Mouse (Mus musculus) neural tube, embryonic 12.5 days (tissue): Measurements from ENCODE around the gene Ddx28. TPM values are rescaled to one million over a fixed set of nuclear protein-coding genes. Genes with fewer than 3 reads are reported as not detected.
"Not testable (repeated sequence)": the region's sequence is repeated elsewhere in the genome, so short reads cannot be mapped to it uniquely, and the experiment has no call there.

Source experiments
- ATAC-seq: fragments of 200-750 bp; cut with Nextera tagmentation; 2 replicates; pipeline ENCODE4 v1.8.0; 2017; ENCODE audit warnings: low read depth, mild to moderate bottlenecking, moderate TSS enrichment, moderate library complexity; ENCODE audit not compliant: low FRiP score
- H3K27ac ChIP-seq: fragments of 300-500 bp; sonication (generic); 2 replicates; pipeline ENCODE4 v1.5.1; 2016
- H3K27me3 ChIP-seq: fragments of 300-500 bp; sonication (generic); replicated peaks from 2 replicates; pipeline ENCODE4 v1.6.1; 2016; ENCODE audit warnings: mild to moderate bottlenecking
- H3K36me3 ChIP-seq: fragments of 300-500 bp; sonication (generic); 2 replicates; pipeline ENCODE4 v1.6.1; 2016; ENCODE audit warnings: mild to moderate bottlenecking
- H3K4me1 ChIP-seq: fragments of 300-500 bp; sonication (generic); 2 replicates; pipeline ENCODE4 v1.6.1; 2016
- H3K4me2 ChIP-seq: fragments of 300-500 bp; sonication (generic); replicated peaks from 2 replicates; pipeline ENCODE4 v1.6.1; 2016; ENCODE audit warnings: mild to moderate bottlenecking
- H3K4me3 ChIP-seq: fragments of 300-500 bp; sonication (generic); 2 replicates; pipeline ENCODE4 v1.5.1; 2016
- H3K9ac ChIP-seq: fragments of 300-500 bp; sonication (generic); 2 replicates; pipeline ENCODE4 v1.6.1; 2016; ENCODE audit warnings: mild to moderate bottlenecking
- H3K9me3 ChIP-seq: fragments of 300-500 bp; sonication (generic); 2 replicates; pipeline ENCODE4 v1.6.1; 2016; ENCODE audit warnings: mild to moderate bottlenecking
- WGBS: fragments of 180-500 bp; shearing (Covaris S2); methylation state at CpG from one replicate; pipeline ENCODE4 v1.1.7; 2016; 5-methylcytosine and 5-hydroxymethylcytosine counted together
- polyA plus RNA-seq: library from polyadenylated mRNA; unstranded; fragments of >200 nt; fragmentation: Nextera tagmentation; extraction: Ambion mirVana; gene quantifications from 2 replicates; pipeline ENCODE4 v1.2.1, GENCODE M21; 2016

Gene Ddx28
- polyA plus RNA-seq, 1 experiment from 2014 or later, result 20.9 TPM

- H3K9me3 ChIP-seq, H3K4me2 ChIP-seq, H3K4me3 ChIP-seq, H3K27me3 ChIP-seq, ATAC-seq, H3K27ac ChIP-seq, H3K9ac ChIP-seq, H3K4me1 ChIP-seq, H3K36me3 ChIP-seq: not testable (repeated sequence)
- 82% methylated on average over 11 of the region's 11 CpGs for WGBS
Observed at GRCm38 (mm10) chr8:105983406-105983805, 28.3 kb downstream of the Ddx28 start.

DNA sequence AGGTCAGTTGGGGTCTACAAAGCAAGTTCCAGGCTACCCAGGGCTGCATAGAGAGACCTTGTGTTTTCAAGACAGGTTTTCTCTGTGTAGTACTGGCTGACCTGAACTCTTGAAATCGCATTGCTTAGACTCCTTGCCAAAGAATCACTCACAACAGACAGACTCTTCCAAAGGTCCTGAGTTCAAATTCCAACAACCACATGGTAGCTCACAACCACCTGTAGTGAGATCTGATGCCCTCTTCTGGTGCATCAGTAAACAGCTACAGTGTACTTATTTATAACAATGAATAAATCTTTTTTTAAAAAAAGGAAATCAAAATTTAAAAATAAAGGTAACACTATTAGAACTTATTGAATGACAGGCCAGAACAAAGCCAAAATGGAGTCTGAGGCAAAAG lies 30.5 kb downstream of the Ddx28 start:
- Histone ChIP-seq H3K27me3 (no peaks in the 10 kb centered on the region), H3K27ac (no peak overlapping the region), H3K36me3 (no peaks in the 10 kb centered on the region), H3K9ac (no peak overlapping the region), H3K9me3 (no peaks in the 10 kb centered on the region), H3K4me2 (no peak overlapping the region), H3K4me3 (no peak overlapping the region), H3K4me1 (no peaks in the 10 kb centered on the region)
- 88% methylated on average over 1 of the region's 1 CpGs for WGBS
- ATAC-seq, result no peak

GRCm38 (mm10) chr8:105979325-105979724 lies 32.4 kb downstream of the Ddx28 start, which contains the start of gene Dpep3:
TSS of gene Dpep3 (minus strand) at chr8:105979429.
- Histone ChIP-seq H3K4me3 (no peak within 1 kb of the TSS), H3K4me2 (no peak within 1 kb of the TSS), H3K9ac (no peak within 1 kb of the TSS), H3K36me3 (no peaks in the 10 kb centered on the region), H3K4me1 (no peaks in the 10 kb centered on the region), H3K9me3 (no peaks in the 10 kb centered on the region), H3K27ac (no peak within 1 kb of the TSS), H3K27me3 (no peaks in the 10 kb centered on the region)
- ATAC-seq, result no peak
- WGBS, result 90% methylated on average over 15 of the region's 15 CpGs

DNA sequence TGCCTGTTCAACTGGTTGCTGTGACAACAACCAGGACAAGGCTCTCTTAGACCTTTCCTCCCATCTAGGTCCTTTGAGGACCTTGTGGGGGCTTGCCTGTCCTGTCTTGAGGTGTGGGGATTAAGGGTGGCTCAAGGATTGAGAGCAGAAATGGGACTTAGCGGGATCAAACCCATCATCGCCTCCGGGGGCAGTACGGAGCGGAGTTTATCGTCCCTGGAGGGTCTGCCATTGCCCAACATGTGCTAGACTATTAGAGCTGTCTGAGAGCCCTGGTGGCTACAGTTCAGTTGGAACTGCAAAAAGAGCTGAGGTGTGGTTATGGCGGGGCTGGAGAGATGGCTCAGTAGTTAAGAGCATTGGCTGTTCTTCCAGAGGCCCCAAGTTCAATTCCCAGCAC lies 36.3 kb downstream of the Ddx28 start:
- H3K4me3 ChIP-seq, result no peak overlapping the region
- H3K4me2 ChIP-seq, result no peak overlapping the region
- H3K9me3 ChIP-seq, result no peaks in the 10 kb centered on the region
- H3K36me3 ChIP-seq, result no peaks in the 10 kb centered on the region
- H3K27me3 ChIP-seq, result no peaks in the 10 kb centered on the region
- WGBS, result 72% methylated on average over 7 of the region's 7 CpGs
- ATAC-seq, result no peak
- no peak overlapping the region for H3K27ac ChIP-seq
- H3K4me1 ChIP-seq, result no peaks in the 10 kb centered on the region
- no peak overlapping the region for H3K9ac ChIP-seq

DNA sequence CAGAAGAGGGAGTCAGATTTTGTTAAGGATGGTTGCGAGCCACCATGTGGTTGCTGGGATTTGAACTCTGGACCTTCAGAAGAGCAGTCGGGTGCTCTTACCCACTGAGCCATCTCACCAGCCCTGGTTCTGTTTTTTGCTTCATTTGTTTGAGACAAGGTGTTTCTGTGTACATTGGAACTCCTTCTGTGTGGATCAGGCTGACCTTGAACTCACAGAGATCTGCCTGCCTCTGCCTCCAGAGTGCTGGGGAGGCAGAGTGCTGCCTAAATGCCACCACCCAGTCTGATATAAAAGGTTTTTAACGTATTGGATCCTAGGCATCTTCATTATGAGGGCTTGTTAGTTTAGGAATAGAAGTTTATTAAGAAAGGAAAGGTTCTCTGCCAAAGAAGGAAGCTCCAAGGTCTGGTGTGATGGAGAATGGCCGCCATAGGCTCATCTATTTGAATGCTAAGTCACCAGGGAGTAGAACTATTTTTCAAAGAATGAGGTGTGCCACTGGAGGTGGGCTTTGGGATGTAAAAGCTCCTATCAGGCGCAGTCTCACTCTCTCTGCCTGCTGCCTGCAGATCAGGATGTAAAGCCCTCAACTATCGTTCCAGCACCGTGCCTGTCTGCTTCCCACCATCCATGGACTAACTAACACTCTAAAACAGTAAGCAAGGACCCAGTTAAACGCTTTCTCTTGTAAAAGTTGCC lies 40.5 kb downstream of the Ddx28 start:
- 67% methylated on average over 8 of the region's 8 CpGs for WGBS
- no peak overlapping the region for H3K27ac ChIP-seq
- no peak overlapping the region for H3K9ac ChIP-seq
- H3K36me3 ChIP-seq, result no peaks in the 10 kb centered on the region
- ATAC-seq, result no peak
- no peak overlapping the region for H3K4me2 ChIP-seq
- no peak overlapping the region for H3K4me3 ChIP-seq
- H3K9me3 ChIP-seq, result no peaks in the 10 kb centered on the region
- peaks cover 16% of the 10 kb centered on the region for H3K27me3 ChIP-seq
- H3K4me1 ChIP-seq, result no peaks in the 10 kb centered on the region

GRCm38 (mm10) chr8:105969367-105969766 lies 42.3 kb downstream of the Ddx28 start:
- no peak for ATAC-seq
- Histone ChIP-seq H3K9me3 (no peaks in the 10 kb centered on the region), H3K36me3 (no peaks in the 10 kb centered on the region), H3K27me3 (peaks cover 34% of the 10 kb centered on the region), H3K27ac (no peak overlapping the region), H3K9ac (no peak overlapping the region), H3K4me2 (no peak overlapping the region), H3K4me3 (no peak overlapping the region), H3K4me1 (peaks cover 7% of the 10 kb centered on the region; the same call in 1 of the 2 replicates)
- 84% methylated on average over 1 of the region's 1 CpGs for WGBS

- no peaks in the 10 kb centered on the region for H3K9me3 ChIP-seq
- no peak overlapping the region for H3K9ac ChIP-seq
- WGBS, result 6% methylated on average over 19 of the region's 19 CpGs
- H3K36me3 ChIP-seq, result no peaks in the 10 kb centered on the region
- no peak overlapping the region for H3K27ac ChIP-seq
- H3K27me3 ChIP-seq, result peaks cover 38% of the 10 kb centered on the region
- no peak for ATAC-seq
- H3K4me3 ChIP-seq, result no peak overlapping the region
- H3K4me1 ChIP-seq, result peaks cover 7% of the 10 kb centered on the region; the same call in 1 of the 2 replicates
- H3K4me2 ChIP-seq, result peak overlapping the region; percentile 74
Observed at GRCm38 (mm10) chr8:105966692-105967311, 44.9 kb downstream of the Ddx28 start.

GRCm38 (mm10) chr8:105965905-105966341 lies 45.8 kb downstream of the Ddx28 start, which contains the start of gene Slc12a4:
TSS of gene Slc12a4 (minus strand) at chr8:105966097.
- Histone ChIP-seq H3K4me1 (peaks cover 7% of the 10 kb centered on the region; the same call in 1 of the 2 replicates), H3K9me3 (no peaks in the 10 kb centered on the region), H3K36me3 (no peaks in the 10 kb centered on the region), H3K27me3 (peaks cover 38% of the 10 kb centered on the region), H3K9ac (peak within 1 kb of the TSS; percentile 49), H3K27ac (no peak within 1 kb of the TSS), H3K4me3 (peak within 1 kb of the TSS; percentile 49), H3K4me2 (peak within 1 kb of the TSS; percentile 74)
- WGBS, result 1% methylated on average over 45 of the region's 47 CpGs
- ATAC-seq, result peak; percentile 69

DNA sequence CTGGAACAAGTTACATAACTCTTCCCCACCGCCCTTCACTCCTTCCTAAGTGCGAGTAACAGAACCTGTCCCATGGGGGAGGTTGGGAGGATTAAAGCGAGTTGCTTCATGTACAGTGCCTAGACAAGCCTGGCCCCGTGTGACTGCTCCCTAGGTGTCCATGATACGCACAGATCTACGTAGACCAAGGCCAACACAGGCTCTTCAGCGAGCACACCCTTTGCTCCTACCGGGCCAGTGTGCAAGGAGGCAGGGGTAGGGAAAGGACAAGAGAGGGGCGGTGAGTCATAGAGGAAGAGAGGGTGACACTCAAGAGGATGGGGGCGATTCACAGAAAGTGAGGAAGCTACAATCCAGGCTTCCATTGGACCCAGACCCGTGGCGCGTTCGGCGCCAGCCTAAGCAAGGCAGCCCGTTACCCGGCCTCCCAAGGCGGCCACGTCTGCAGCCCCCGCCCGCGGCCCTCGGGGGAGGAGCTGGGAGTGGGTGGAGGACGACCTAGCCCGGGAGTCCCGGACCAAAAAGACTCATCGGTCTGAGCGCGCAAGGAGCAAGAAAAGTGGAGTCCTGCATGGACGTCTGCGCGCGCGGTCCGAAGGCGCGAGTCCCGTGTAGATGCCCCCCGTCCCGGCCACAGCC lies 46.3 kb downstream of the Ddx28 start:
- H3K9ac ChIP-seq, result peak overlapping the region; percentile 49
- no peaks in the 10 kb centered on the region for H3K9me3 ChIP-seq
- H3K4me3 ChIP-seq, result peak overlapping the region; percentile 49
- ATAC-seq, result peak; percentile 56
- H3K27me3 ChIP-seq, result peaks cover 38% of the 10 kb centered on the region
- no peak overlapping the region for H3K27ac ChIP-seq
- peaks cover 7% of the 10 kb centered on the region; the same call in 1 of the 2 replicates for H3K4me1 ChIP-seq
- H3K36me3 ChIP-seq, result no peaks in the 10 kb centered on the region
- 3% methylated on average over 40 of the region's 40 CpGs for WGBS
- H3K4me2 ChIP-seq, result peak overlapping the region; percentile 74

DNA sequence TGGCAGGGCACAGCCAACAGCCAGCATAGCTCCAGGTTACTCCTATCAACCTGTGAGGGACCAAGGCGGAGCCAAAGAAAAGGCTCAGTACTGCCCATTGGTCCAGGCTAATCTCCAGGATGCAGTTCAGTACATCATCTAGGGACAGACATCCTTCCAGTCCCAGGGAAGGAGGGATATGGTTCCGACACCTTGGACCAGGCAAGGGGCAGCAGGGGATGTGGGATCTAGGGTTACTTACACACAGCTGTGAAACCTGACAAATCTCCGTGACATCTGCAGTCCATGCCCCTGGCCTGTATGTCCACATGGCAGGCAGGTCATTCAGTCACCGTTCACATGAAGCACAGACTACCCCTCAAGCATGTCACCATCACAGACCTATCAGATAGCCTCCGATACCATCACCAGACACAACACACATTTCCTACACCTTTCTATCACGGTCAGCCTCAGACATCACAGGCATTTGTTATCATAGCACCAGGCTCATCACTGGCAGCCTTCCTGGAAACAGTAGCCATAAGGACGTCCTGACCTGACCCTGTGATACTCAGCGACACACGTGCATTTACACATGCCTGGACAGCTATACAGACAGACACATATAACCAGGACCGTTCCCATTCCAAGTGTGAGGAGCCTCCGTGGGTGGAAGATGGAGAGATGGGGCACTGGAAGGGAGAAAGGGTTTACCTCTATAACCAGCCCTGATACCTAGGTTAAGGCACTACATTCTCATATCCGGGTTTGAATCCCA lies 47.0 kb downstream of the Ddx28 start:
- 69% methylated on average over 12 of the region's 12 CpGs for WGBS
- H3K36me3 ChIP-seq, result no peaks in the 10 kb centered on the region
- peaks cover 38% of the 10 kb centered on the region for H3K27me3 ChIP-seq
- H3K9me3 ChIP-seq, result no peaks in the 10 kb centered on the region
- ATAC-seq, result no peak
- H3K4me2 ChIP-seq, result peak overlapping the region; percentile 74
- H3K4me1 ChIP-seq, result peaks cover 7% of the 10 kb centered on the region; the same call in 1 of the 2 replicates
- H3K9ac ChIP-seq, result no peak overlapping the region
- H3K27ac ChIP-seq, result no peak overlapping the region
- H3K4me3 ChIP-seq, result 0 out of 2 replicates have a peak overlapping the region, but pooled peaks have one; percentile 49

- ATAC-seq, result no peak
- Histone ChIP-seq H3K4me3 (no peak overlapping the region), H3K36me3 (no peaks in the 10 kb centered on the region), H3K4me1 (peaks cover 7% of the 10 kb centered on the region; the same call in 1 of the 2 replicates), H3K9ac (no peak overlapping the region), H3K27ac (no peak overlapping the region), H3K9me3 (no peaks in the 10 kb centered on the region), H3K27me3 (peaks cover 26% of the 10 kb centered on the region), H3K4me2 (no peak overlapping the region)
- WGBS, result 91% methylated on average over 10 of the region's 10 CpGs
Observed at GRCm38 (mm10) chr8:105961536-105961935, 50.1 kb downstream of the Ddx28 start.

DNA sequence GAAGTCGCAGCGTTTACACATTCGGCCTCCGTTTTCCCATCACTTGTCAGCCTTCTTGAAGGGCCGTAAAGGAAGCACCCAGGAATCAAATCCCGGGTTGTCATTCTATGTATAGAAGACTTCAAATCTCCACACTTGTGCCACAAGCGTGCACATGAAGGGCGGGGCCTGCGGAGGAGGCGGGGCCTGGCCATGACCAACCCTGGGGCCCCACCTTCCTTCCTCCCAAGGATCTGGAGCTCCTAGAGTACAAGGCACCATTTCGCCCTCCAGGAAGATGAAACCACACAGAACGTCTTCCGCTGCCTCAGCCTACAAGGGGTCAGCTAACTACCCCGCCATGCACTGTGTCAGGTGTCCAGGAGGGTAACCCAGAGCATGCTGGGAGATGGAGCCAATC lies 50.6 kb downstream of the Ddx28 start:
- Histone ChIP-seq H3K4me3 (no peak overlapping the region), H3K4me1 (peaks cover 7% of the 10 kb centered on the region; the same call in 1 of the 2 replicates), H3K27ac (no peak overlapping the region), H3K9ac (no peak overlapping the region), H3K9me3 (no peaks in the 10 kb centered on the region), H3K36me3 (no peaks in the 10 kb centered on the region), H3K4me2 (no peak overlapping the region), H3K27me3 (peaks cover 22% of the 10 kb centered on the region)
- ATAC-seq, result no peak
- 77% methylated on average over 14 of the region's 14 CpGs for WGBS
